Mouse (Mus musculus): ENCODE data around the gene Ube2u.

DNA sequence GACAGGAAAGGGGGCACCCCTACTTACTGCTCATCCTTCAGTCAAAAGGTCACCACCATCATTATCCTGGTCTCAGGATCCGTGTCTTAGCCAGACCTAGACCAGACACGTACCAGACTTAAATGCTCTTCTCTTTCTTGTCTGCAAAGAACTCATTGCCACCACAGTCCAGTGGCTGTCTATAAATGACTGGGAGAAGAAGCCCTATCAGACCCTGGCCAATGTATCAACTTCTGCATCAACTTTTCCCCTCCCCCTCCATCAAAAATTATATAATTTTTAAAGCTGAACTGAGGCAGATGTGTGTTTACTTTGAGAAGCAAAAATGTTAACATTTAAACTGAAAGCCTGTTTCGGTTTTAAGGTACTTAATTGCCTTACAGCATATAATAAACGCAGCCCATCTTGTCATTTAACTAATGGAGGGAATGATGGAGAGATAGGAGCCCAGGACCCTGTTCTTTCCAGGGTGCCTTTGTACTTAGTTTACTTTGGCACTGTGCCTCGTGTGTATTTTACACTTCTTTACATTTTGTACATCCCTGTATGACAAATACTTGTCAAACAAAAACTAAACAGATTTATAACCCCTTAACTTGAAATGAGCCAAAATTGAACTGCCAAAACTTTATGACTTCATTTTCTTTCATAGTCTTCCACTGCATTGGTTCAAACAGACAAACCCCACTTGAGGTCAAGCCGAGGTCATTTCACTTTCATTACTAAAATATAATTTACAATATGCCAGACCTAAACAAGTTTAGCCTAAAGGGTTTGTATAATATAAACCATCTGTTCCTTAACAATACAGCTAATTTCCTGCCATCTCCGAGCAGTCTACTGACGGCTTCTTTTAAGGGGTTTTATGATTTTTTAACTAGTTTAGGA is 43.1 kb upstream of the Ube2u start:
- TF ChIP-seq CTCF (IDR thresholded peaks at IDR 0.05) (no peak), EP300 (IDR thresholded peaks at IDR 0.05) (no peak)

Data from lung, postnatal 0 days (tissue).